Mouse (Mus musculus) C2C12 (cell line): ENCODE data around the gene Ackr2.

Experiments used
- CEBPB ChIP-seq: IDR thresholded peaks from one replicate; pipeline ENCODE4 v1.6.1; 2011; ENCODE audit warnings: low read depth, mild to moderate bottlenecking, control low read depth, moderate library complexity
- CTCF ChIP-seq: IDR thresholded peaks from one replicate; pipeline ENCODE4 v1.5.1; 2011; ENCODE audit not compliant: control insufficient read depth, insufficient read depth, insufficient read length
- MYOD1 ChIP-seq: IDR thresholded peaks from one replicate; pipeline ENCODE4 v1.6.1; 2011; ENCODE audit warnings: low read depth; ENCODE audit not compliant: control insufficient read depth, insufficient read length
- MYOG ChIP-seq: IDR thresholded peaks from one replicate; pipeline ENCODE4 v1.6.1; 2011; ENCODE audit not compliant: control insufficient read depth, insufficient read length; ENCODE audit errors: extremely low read depth

DNA sequence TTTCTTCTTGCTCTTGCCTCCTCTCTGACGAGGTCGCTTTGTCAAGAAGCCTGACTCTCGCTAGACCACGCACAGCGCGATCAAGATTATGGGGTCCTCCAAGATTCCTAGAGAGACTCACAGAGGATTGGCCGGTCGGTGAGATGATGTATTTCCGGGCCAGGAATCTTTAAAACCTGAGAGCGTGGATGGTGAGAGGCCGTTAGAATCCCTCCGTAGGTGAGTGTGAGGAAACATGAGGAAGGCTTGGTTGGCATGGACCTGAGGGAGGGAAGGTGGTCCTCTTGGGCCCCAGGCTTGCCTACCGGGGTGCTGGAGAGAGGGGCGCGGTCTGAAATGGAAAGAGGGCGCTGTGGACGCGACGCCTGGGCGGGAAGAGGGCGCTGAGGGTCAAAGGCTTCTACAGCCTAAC, 39.8 kb downstream of the Ackr2 start:
- TF ChIP-seq CTCF: no peak
- no peak for TF ChIP-seq CEBPB
- TF ChIP-seq MYOD1: no peak
- no peak for TF ChIP-seq MYOG
